Mouse (Mus musculus): Measurements from ENCODE around the gene Rims3. TPM values are rescaled to one million over a fixed set of nuclear protein-coding genes. Genes with fewer than 3 reads are reported as not detected.
A peak's percentile ranks its signal among the peaks of the same experiment; 100 is the strongest.

Gene Rims3
- polyA plus RNA-seq, 1 experiment from 2014 or later = 0.95 TPM

- Histone ChIP-seq H3K4me1 (replicated peaks; ENCODE audit: control insufficient read depth, insufficient read depth, low read length) (peaks cover 7% of the 10 kb centered on the region; the same call in 1 of the 2 replicates), H3K27me3 (replicated peaks; ENCODE audit: control insufficient read depth, insufficient read depth, low read length) (no peaks in the 10 kb centered on the region), H3K4me3 (ENCODE audit: low read depth, low read length) (no peak overlapping the region), H3K9ac (ENCODE audit: low read depth, low read length) (no peak overlapping the region), H3K4me2 (replicated peaks; ENCODE audit: low read depth) (no peak overlapping the region), H3K36me3 (ENCODE audit: control insufficient read depth, insufficient read depth) (no peaks in the 10 kb centered on the region), H3K9me3 (ENCODE audit: control insufficient read depth) (no peaks in the 10 kb centered on the region), H3K27ac (ENCODE audit: low read depth, low read length) (no peak overlapping the region)
- 36% methylated on average over 3 of the region's 3 CpGs for WGBS
- ATAC-seq = no peak
- no peak for TF ChIP-seq CTCF (IDR thresholded peaks at IDR 0.05; ENCODE audit: low read depth)
These were observed 37.4 kb upstream of the Rims3 start for GRCm38 (mm10) chr4:120817002-120817774.

GRCm38 (mm10) chr4:120817951-120818350 is 36.7 kb upstream of the Rims3 start:
- H3K36me3 ChIP-seq (ENCODE audit: control insufficient read depth, insufficient read depth) = no peaks in the 10 kb centered on the region
- no peak for TF ChIP-seq CTCF (IDR thresholded peaks at IDR 0.05; ENCODE audit: low read depth)
- H3K9ac ChIP-seq (ENCODE audit: low read depth, low read length) = no peak overlapping the region
- no peaks in the 10 kb centered on the region for H3K9me3 ChIP-seq (ENCODE audit: control insufficient read depth)
- no peak overlapping the region for H3K4me3 ChIP-seq (ENCODE audit: low read depth, low read length)
- no peak for ATAC-seq
- 73% methylated on average over 2 of the region's 2 CpGs for WGBS
- peaks cover 8% of the 10 kb centered on the region; the same call in 1 of the 2 replicates for H3K4me1 ChIP-seq (replicated peaks; ENCODE audit: control insufficient read depth, insufficient read depth, low read length)
- no peak overlapping the region for H3K27ac ChIP-seq (ENCODE audit: low read depth, low read length)
- H3K27me3 ChIP-seq (replicated peaks; ENCODE audit: control insufficient read depth, insufficient read depth, low read length) = no peaks in the 10 kb centered on the region
- H3K4me2 ChIP-seq (replicated peaks; ENCODE audit: low read depth) = no peak overlapping the region

- Histone ChIP-seq H3K9me3 (ENCODE audit: control insufficient read depth) (no peaks in the 10 kb centered on the region), H3K27me3 (replicated peaks; ENCODE audit: control insufficient read depth, insufficient read depth, low read length) (no peaks in the 10 kb centered on the region), H3K36me3 (ENCODE audit: control insufficient read depth, insufficient read depth) (no peaks in the 10 kb centered on the region), H3K4me2 (replicated peaks; ENCODE audit: low read depth) (no peak overlapping the region), H3K4me1 (replicated peaks; ENCODE audit: control insufficient read depth, insufficient read depth, low read length) (peaks cover 8% of the 10 kb centered on the region; the same call in 1 of the 2 replicates), H3K4me3 (ENCODE audit: low read depth, low read length) (no peak overlapping the region), H3K9ac (ENCODE audit: low read depth, low read length) (no peak overlapping the region), H3K27ac (ENCODE audit: low read depth, low read length) (no peak overlapping the region)
- 19% methylated on average over 1 of the region's 1 CpGs for WGBS
- no peak; the same call in 1 of the 2 replicates for ATAC-seq
- TF ChIP-seq CTCF (IDR thresholded peaks at IDR 0.05; ENCODE audit: low read depth) = no peak
These were observed 35.3 kb upstream of the Rims3 start for GRCm38 (mm10) chr4:120819296-120819695.

- ATAC-seq = peak; percentile 44
These were observed 34.7 kb upstream of the Rims3 start for GRCm38 (mm10) chr4:120819871-120820270.

GRCm38 (mm10) chr4:120822191-120822911 is 32.3 kb upstream of the Rims3 start:
- 91% methylated on average over 2 of the region's 2 CpGs for WGBS
- H3K36me3 ChIP-seq (ENCODE audit: control insufficient read depth, insufficient read depth) = no peaks in the 10 kb centered on the region
- no peak overlapping the region for H3K4me2 ChIP-seq (replicated peaks; ENCODE audit: low read depth)
- no peaks in the 10 kb centered on the region for H3K9me3 ChIP-seq (ENCODE audit: control insufficient read depth)
- peaks cover 3% of the 10 kb centered on the region; the same call in 1 of the 2 replicates for H3K4me1 ChIP-seq (replicated peaks; ENCODE audit: control insufficient read depth, insufficient read depth, low read length)
- no peak overlapping the region for H3K27ac ChIP-seq (ENCODE audit: low read depth, low read length)
- no peak overlapping the region for H3K4me3 ChIP-seq (ENCODE audit: low read depth, low read length)
- no peak for TF ChIP-seq CTCF (IDR thresholded peaks at IDR 0.05; ENCODE audit: low read depth)
- no peak overlapping the region for H3K9ac ChIP-seq (ENCODE audit: low read depth, low read length)
- ATAC-seq = no peak
- H3K27me3 ChIP-seq (replicated peaks; ENCODE audit: control insufficient read depth, insufficient read depth, low read length) = no peaks in the 10 kb centered on the region

More at GRCm38 (mm10) chr4:120819871-120820270, 34.7 kb upstream of the Rims3 start:
- Histone ChIP-seq H3K27me3 (replicated peaks; ENCODE audit: control insufficient read depth, insufficient read depth, low read length) (no peaks in the 10 kb centered on the region), H3K9me3 (ENCODE audit: control insufficient read depth) (no peaks in the 10 kb centered on the region), H3K27ac (ENCODE audit: low read depth, low read length) (no peak overlapping the region), H3K4me1 (replicated peaks; ENCODE audit: control insufficient read depth, insufficient read depth, low read length) (peaks cover 8% of the 10 kb centered on the region; the same call in 1 of the 2 replicates), H3K4me2 (replicated peaks; ENCODE audit: low read depth) (no peak overlapping the region), H3K4me3 (ENCODE audit: low read depth, low read length) (no peak overlapping the region), H3K36me3 (ENCODE audit: control insufficient read depth, insufficient read depth) (no peaks in the 10 kb centered on the region), H3K9ac (ENCODE audit: low read depth, low read length) (no peak overlapping the region)
- TF ChIP-seq CTCF (IDR thresholded peaks at IDR 0.05; ENCODE audit: low read depth) = no peak
- WGBS = 77% methylated on average over 2 of the region's 2 CpGs

GRCm38 (mm10) chr4:120825100-120825553 is 29.5 kb upstream of the Rims3 start:
- Histone ChIP-seq H3K36me3 (ENCODE audit: control insufficient read depth, insufficient read depth) (no peaks in the 10 kb centered on the region), H3K4me1 (replicated peaks; ENCODE audit: control insufficient read depth, insufficient read depth, low read length) (0 out of 2 replicates have a peak, but pooled peaks cover 3% of the 10 kb centered on the region), H3K9me3 (ENCODE audit: control insufficient read depth) (no peaks in the 10 kb centered on the region), H3K4me2 (replicated peaks; ENCODE audit: low read depth) (peak overlapping the region; percentile 72), H3K27me3 (replicated peaks; ENCODE audit: control insufficient read depth, insufficient read depth, low read length) (no peaks in the 10 kb centered on the region), H3K4me3 (ENCODE audit: low read depth, low read length) (peak overlapping the region; percentile 62), H3K27ac (ENCODE audit: low read depth, low read length) (peak overlapping the region; percentile 98), H3K9ac (ENCODE audit: low read depth, low read length) (peak overlapping the region; percentile 96)
- whole genome bisulfite sequencing = under 1% methylated on average over 48 of the region's 53 CpGs
- ATAC-seq = peak; percentile 94
- TF ChIP-seq CTCF (IDR thresholded peaks at IDR 0.05; ENCODE audit: low read depth) = no peak
